Mouse (Mus musculus) olfactory bulb, adult 2 months (tissue): ENCODE data around the gene Auh.

ENCODE experiments used
- CTCF ChIP-seq: fragments of 200-500 bp; IDR thresholded peaks from 2 replicates; pipeline ENCODE4 v1.5.1; 2012; ENCODE audit warnings: low read depth, mild to moderate bottlenecking, low read length, moderate library complexity; ENCODE audit not compliant: insufficient read depth
- POLR2A ChIP-seq: fragments of 200-500 bp; IDR thresholded peaks from 2 replicates; pipeline ENCODE4 v1.6.1; 2012; ENCODE audit warnings: mild to moderate bottlenecking, low read depth, low read length, moderate library complexity; ENCODE audit not compliant: insufficient read depth

DNA sequence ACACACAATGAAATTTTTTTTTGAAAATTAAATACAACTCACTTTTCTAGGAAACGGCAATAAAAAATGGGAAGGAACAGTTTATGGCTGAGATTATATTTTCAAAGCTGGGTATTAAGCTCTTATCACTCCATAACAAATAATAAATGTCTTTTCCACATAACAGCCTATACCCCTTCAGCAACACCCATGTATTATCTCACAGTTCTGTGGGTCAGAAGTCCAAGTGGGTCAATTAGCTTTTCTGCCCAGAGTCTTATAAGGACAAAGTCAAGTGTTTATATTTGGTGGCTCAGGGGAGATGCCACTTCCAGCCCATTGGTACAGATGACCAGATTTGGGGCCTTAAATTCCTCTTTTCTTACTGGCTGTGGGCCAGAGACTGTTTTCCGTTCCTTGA is 129.4 kb downstream of the Auh start:
- no peak for TF ChIP-seq CTCF
- no peak for TF ChIP-seq POLR2A
